Mouse (Mus musculus) retina, postnatal 1 day (tissue): Measurements from ENCODE around the gene Hilpda.

Source experiments
- DNase-seq: peaks from one replicate; pipeline ENCODE4 v3.0.0-alpha.2; 2012

The Hilpda gene

DNA sequence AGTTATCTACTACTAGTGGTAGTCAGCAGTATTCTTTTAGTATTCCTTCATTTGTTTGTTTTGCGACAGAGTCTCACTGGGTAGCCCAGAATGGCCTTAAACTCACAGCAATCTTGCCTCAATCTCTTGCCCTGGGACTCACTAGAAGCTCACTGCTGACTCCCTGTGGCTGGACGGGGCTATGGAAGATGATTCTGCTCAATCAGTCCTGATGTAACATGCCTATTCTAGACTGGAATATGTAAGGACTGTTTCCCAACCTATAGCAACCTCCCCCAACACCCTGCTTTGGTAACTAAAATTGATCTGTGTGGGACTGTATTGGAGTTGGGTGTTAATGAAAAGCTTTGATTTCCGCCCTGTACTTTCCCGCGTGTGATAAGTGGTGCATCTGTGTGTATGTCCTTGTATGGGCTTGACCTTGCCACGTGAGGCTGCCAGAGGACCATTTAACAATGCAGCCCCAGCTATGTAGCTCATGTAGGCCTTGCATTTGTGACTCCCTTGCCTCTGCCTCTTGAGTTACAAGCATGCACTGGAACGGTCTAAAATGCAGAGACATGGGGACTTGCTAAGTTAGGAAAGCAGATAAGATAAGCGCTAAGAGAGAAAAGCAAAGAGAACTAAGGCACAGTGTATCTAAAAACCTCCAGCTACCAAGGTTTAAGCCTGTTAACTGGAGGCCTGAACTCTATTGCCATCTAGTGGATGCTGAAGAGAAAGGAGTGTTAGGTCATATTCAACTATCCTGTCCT is 6.4 kb downstream of the Hilpda start:
- peak; percentile 86 for DNase-seq

DNA sequence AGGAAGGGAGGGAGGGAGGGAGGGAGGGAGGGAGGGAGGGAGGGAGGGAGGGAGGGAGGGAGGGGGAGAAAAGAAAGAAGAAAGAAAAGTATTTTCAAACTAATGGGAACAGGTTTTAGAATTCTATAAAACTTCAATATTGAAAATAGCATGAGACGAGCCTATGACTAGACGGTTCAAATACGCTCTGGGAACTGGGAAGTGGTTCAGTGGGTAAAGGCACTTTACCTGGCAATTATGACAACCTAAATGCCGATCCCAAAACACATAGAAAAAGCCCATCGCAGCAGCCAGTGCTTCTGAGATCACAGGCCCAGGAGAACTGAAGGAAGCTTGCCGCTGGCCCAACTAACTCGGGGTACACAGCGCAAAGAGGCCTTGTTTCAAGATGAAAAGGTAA is 7.0 kb downstream of the Hilpda start, which contains the start of gene Fam71f2:
Gene Fam71f2 (plus strand): TSS at position 301 of the 400 bp plus-strand sequence.
- DNase-seq: no peak

DNA sequence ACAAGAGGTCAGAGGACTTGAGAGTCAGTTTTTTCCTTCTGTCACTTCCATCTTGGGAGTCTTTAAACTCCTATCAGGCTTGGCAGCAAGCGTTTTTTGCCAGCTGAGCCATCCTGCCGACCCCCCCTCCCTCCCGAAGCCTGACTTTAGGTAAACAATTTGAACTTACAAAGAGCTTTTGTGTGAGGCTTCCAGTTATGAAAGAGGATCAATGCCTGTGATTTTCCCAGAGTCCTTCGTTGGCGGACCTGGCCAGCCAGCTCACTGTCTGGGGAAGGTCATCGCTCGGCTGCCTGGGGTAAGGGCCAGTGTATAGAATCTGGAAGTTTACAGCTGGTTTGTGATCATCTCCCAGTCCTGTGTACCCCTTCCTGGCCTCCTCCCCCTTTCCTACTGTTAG is 8.4 kb downstream of the Hilpda start:
- peak; percentile 14 for DNase-seq

DNA sequence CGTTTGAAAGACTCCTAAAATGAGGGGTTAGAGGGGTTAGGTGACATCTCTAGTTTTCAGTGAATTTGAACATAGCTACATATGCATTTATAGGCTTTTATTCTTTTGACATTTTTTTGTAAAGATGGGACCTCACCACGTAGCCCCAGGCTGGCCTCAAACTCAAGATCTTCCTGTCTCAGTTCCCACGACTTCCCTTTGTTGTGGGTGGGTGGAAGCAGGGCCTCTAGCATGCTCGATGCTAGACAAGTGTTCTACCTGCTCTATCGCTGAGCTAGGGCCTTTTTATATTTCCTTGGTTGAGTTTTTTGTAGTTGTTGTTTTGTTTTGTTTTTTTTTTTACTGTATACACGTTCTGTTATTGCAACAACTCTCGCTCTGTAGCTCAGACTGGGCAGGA is 14.6 kb downstream of the Hilpda start:
- DNase-seq: no peak

DNA sequence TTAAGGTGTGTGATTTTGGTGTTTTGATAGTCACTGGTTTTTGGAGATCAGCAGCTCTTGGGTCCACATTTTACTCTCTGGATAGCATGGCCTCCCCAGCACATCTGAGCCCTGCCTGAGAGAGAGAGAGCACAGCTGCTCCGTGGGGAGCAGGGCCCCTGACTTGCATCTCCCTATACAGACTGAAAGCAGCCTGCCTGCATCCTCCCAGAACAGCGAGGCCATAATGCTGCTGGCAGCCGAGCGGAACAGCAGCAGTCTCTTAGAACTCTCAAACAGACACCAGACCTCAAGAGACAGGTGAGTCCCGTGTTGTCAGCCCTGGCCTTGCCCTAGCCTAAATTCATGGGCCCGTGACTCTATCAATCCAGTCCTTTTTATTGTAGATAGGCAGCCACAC is 15.2 kb downstream of the Hilpda start:
- DNase-seq: no peak

DNA sequence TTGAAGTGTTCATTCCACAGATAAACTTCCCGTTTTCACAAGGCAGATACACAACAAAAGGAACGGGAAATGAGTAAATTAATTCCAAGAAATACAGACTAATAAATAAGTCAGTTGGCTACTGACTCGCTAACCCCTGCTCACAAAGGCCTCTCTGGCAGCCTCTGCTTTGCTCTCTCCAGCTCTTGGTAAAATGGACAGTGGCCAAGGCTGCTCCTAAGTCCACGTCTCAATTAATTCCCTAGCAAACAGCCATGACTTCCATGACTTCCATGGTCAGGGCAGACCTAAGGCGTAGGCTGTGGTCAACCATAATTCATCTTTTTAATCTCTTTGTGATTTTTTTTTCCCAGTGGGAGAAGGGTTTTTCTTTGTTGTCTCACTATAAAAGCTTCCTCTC is 15.7 kb downstream of the Hilpda start:
- DNase-seq: no peak

DNA sequence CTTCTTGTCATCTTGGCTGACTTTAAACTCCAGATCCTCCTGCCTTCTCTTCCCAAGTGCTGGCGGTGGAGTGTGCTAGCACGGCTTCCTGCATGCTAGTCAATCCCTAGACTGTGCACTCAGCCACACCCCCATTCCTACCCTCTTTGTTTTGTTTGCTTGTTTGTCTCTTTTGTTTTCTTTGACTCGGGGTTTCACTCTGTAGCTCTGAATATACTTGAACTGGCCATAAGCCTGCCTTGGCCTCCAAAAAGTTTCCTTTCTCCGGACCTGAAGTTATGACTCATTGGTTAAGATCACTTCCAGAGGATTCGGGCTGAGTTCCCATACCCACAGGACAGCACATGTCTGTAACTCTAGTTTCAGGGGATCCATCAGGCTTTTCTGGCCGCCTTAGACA is 16.4 kb downstream of the Hilpda start:
- no peak for DNase-seq

DNA sequence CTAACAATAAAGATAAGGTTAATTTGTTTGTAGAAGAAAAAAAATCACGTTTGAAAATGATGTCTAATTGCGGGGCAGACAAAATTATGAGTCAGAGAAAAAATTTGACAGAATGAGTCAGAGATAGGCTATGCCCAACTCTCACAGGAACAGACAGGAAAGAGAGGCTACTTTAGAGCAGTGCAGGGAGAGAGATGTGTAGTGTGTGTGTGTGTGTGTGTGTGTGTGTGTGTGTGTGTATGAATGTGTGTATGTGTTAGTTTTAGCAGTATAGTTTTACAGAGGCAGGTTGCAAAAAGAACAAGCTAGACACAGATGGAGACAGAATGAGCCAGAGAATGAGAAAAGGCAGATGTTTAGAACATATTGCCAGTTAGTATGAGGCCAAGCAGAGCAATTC is 26.8 kb downstream of the Hilpda start:
- DNase-seq: no peak

DNA sequence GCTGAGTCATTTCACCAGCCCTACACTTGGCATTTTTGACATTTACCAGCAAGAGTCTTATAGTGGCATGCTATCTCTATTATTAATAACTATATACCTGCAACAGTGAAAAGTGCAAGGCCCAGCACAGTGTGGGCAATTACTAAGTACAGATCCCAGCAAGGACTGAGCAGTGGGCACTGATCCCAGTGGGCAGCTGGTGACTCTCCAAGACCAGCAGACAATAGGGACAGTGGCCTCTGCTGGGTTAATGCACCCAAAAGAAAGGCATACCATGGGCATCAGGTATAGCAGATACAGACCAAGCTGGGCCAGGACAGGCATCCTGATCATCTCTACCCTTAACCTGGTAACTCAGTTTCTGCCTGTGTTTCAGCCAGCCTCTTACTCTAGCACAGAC is 31.0 kb downstream of the Hilpda start:
- DNase-seq: no peak

DNA sequence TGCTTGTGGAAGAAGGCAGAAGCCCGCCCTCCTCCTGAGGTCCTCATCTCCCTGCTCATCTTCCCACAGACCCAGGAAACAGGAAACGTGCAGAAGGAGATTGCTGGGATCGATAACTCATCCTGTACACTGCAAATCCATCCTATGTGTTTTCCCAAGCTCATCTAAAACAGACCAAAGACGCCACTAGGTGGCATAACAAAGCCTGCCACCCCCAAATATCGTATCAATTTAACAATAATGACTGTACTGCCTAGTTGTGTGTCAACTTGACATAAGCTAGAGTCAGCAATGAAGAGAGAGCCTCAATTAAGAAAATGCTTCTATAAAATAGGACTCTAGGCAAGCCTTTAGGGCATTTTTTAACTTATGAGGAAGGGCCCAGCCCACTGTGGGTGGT is 31.4 kb downstream of the Hilpda start:
- DNase-seq: peak; percentile 9

DNA sequence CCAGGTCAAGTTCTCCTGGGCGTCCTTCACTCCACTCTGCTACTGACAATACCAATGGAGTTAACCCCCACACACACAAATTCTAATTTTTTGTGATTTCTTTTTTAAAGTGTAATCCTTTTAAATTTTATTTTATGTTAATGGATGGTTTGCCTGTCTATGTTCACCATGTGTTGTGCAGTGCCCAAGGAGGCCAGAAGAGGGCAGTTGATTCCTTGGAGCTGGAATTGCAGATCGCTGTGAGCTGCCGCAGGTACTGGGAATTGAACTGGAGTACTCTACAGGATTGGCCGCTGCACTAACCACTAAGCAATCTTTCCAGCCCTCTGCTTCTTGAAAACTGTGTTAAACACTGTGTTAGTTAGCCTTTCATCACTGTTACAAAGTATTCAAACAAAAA is 33.2 kb downstream of the Hilpda start:
- no peak for DNase-seq

DNA sequence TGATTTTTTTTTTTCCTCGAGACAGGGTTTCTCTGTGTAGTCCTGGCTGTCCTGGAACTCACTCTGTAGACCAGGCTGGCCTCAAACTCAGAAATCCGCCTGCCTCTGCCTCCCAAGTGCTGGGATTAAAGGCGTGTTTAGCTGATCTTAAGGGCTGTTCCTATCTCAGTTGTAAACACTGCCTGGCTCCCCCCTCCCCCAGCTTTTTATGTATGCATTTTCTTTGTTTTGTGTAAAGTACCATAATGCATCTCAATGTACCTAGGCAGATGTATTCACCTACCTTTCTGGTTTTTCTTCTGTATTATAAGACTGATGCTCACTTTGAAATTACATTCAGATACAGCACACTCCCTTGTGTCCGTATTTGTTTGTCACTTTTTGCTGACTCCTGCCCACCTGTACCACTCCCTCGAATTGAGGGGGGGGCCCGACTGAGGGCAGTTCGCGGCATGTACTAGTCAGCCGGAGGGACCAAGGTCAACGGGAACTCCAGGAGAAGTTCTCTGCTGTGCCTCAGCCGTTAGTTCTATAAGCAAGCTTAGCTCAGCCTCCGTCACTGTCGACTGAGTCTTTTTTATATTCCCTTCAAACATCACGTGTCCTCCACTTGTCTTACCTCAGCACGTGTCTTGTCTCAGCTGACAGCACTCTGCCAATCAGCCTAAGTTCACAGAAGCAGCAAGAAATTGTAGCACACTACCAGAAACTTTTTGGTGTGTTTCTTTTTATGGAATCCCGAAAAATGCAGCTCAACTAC is 36.7 kb downstream of the Hilpda start:
- DNase-seq: no peak

DNA sequence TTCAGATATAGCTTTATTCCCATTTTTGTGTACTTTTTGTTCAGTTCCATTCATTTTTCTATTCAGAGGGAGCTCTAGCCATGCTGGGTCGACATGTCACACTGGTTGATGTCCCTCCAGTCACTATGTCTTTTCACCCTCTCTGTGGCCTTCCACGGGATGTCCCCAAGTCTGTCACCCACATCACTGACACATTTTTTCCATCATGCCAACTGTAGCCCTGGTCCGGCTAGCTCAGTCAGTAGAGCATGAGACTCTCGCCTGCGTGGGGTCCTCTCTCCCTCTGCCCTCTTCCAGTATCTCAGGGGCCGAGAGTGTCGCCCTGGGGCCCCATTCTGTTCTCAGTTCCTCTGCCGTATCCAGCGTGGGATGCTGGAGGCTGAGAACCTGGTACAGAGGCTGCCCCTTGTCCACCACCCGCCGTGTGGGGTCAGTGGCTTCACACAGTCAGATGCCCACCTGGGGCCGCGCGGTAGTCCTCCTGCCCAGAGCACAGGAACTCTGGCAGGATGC is 41.5 kb downstream of the Hilpda start:
- DNase-seq: no peak

DNA sequence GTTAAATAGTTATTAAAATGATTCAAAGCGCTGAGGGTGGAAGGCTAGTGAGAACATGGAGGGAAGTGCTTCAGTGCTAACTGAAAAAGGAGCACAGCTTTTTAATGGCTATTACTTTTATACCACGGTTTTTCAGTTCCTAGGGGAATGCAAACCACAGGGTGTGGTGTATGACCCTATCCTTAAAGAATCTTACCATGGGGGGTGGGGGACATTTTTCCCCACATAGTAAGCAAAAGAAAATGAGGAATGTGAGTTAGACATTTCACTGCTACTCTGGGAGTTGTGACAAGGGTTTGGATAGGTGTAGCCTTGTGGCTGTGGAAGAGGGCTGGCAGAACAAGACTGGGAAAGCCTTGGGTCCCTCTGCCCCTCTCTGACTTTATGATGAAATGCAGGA is 45.0 kb downstream of the Hilpda start:
- no peak for DNase-seq

DNA sequence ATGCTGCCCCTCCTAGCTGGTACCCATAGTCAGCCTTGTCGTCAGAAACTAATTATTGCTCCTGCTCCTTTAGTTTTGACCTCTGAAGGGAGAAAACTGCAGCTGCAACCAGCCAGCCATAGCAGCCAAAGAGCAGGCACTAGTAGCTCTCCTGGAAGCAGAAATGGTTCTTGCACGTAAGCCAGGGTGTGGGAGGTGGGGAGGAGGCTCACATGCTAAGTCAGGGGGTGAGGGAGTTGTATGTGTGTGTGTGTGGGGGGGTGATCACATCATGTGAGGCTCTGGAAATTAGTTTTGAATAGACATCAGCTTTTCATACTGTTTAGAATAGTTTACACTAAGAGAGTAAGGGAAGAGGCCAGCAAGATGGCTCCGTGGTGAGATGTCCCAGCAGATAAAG is 45.7 kb downstream of the Hilpda start:
- DNase-seq: no peak

DNA sequence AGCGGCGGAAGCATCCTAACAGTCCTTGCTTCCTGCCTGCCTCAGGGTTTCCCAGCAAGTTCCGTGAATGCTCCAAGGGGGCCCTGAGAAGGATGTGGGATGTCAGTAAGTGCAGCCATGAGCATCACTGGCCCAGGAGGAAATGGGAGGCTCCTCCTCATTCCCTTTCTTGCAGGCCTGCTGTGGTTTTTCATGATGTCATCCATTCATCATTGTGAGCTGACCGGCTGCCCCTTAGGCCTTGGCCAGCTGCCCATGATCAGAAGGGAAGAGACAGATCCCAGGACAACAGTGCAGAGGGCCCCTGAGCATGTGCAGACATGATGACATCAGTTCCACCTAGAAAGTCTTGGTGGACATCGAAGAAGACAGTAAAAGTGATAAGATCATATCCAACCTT is 46.6 kb downstream of the Hilpda start, which contains the start of gene Fam71f1:
Gene Fam71f1 (plus strand): TSS at position 262 of the 400 bp plus-strand sequence.
- peak; percentile 70 for DNase-seq

DNA sequence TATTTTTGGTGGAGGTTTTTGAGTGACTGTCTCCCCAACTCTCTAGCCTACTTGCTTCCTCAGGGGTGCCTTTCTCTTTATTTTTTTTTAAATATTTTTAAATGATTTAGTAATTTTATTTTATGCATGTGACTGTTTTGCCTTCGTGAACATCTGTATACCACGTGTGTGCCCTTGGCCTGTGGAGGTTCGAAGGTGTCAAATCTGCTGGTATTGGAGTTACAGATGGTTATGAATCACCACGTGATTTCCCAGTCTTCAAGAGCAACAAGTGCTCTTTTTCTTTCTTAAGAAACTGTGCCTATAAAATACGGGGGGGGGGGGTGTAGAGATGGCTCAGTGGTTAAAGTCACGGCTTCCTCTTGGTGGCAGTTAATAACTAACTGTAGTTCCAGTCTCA is 49.3 kb downstream of the Hilpda start:
- no peak for DNase-seq

DNA sequence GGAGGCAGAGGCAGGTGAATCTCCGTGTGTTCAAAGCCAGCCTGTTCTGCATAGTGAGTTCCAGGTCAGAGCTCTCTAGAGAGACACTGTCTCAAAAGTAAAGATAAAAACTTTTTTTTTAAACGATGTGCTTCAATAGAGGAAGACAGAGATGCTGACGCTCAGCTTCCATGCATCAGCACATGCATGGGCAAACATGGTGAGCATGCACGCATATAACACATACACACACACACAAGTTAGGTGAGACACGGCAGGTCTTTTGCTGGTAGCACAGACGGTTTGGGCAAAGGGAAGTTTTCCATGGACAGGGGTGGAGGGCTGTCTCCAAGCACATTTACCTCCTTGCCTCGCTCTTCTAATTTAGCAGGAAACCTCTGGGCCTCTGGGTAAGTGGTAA is 49.9 kb downstream of the Hilpda start:
- no peak for DNase-seq

DNA sequence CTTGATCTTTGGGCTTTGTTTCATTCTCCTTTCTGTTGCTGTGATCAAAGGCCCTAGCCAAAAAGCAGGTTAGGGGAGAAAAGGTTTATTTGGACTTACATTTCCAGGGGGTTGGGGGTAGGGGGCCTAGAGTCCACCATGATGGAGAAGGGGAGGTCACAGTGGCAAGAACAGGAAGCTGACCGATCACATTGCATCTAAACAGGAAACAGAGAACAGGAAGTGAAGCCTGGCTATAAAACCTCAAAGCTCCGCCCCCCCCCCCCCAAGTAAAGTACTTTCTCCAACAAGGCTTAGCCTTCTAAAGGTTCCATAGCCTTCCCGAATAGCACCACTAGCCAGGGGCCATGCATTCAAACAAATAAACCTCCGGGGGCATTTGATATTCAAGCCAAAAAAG is 50.4 kb downstream of the Hilpda start:
- no peak for DNase-seq
